Mouse (Mus musculus) cerebellum, adult 11-12 months (tissue): ENCODE results near the gene Neurod6.
A peak's percentile ranks its signal among the peaks of the same experiment; 100 is the strongest.
"Not testable (repeated sequence)": the region's sequence is repeated elsewhere in the genome, so short reads cannot be mapped to it uniquely, and the experiment has no call there.

Source experiments
- DNase-seq: peaks from one replicate; pipeline ENCODE4 v3.0.0; 2022

Gene Neurod6

GRCm38 (mm10) chr6:55680974-55681373 lies at the start of gene Neurod6:
TSS of gene Neurod6 (minus strand) at chr6:55681263.
- peak; percentile 18 for DNase-seq

DNA sequence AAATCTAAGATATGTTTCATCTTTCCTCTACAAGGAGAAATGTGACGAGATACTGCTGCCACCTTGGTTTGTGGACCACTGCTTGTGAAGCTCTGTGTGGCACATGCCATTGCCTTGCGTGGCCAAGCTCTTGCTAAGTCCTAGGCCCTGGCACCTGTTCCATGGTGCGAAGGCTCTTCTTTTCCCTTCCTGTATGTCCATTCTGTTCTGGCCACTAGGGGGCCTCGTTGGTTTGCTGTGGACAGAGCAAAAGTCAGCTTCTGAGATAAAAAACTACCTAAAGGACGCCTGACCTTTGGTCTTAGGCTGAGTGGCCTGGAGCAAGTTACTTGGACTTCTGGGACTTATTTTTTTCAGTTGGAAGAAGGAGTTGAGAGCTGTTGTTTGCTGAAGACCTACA lies 36.1 kb upstream of the Neurod6 start:
- DNase-seq = peak; percentile 19

- DNase-seq = no peak
These were observed 34.4 kb upstream of the Neurod6 start for GRCm38 (mm10) chr6:55715446-55715845.

GRCm38 (mm10) chr6:55710913-55711312 lies 29.9 kb upstream of the Neurod6 start:
- not testable (repeated sequence) for DNase-seq

DNA sequence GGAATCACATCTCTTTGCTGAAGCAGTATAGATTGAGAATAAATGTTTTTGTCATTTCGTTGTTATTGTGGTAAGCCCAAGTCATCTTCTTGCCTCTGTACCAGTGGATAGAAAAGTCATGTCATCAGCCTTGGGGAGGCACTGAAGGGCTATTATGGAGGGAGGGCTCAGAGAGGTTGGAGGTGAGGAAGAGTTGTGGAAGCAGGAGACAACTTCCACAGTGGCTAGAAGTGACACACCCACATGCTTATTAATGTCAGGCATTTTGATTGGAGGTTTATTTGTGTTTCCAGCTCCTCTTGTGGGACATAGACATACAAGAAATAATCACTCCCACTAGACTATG lies 23.7 kb upstream of the Neurod6 start:
- no peak for DNase-seq

DNA sequence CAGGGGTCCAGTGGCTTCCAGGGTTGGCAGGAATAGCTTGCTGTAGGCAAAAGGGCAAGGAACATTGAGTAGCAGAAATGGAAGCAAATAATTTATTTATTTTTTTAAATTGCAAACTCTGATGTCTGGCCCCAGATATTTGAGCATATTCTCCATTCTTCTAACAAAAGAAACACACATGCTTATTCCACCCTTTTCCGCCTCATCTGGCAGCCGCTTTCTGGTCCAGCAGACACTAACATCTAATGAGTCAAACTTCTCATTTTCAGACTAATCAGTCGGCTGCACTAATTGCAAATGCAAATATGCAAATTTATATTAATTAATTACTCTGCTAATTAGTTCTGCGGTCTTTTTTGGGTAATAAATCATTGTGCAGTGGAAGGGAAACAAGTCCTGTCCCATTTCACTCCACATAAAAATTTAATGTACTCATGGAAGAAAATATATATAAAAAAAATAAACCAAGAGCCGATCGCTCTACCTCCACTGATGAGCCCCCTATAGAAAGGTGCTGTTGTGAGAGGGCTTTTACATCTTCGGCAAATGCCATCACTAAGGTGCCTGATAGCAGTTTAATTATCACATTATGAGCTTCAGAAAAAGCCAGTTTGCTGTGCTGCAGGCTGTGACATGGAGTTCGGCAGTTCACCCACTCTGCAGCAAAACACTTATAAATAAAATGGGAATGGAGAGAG lies 23.1 kb upstream of the Neurod6 start:
- no peak for DNase-seq

DNA sequence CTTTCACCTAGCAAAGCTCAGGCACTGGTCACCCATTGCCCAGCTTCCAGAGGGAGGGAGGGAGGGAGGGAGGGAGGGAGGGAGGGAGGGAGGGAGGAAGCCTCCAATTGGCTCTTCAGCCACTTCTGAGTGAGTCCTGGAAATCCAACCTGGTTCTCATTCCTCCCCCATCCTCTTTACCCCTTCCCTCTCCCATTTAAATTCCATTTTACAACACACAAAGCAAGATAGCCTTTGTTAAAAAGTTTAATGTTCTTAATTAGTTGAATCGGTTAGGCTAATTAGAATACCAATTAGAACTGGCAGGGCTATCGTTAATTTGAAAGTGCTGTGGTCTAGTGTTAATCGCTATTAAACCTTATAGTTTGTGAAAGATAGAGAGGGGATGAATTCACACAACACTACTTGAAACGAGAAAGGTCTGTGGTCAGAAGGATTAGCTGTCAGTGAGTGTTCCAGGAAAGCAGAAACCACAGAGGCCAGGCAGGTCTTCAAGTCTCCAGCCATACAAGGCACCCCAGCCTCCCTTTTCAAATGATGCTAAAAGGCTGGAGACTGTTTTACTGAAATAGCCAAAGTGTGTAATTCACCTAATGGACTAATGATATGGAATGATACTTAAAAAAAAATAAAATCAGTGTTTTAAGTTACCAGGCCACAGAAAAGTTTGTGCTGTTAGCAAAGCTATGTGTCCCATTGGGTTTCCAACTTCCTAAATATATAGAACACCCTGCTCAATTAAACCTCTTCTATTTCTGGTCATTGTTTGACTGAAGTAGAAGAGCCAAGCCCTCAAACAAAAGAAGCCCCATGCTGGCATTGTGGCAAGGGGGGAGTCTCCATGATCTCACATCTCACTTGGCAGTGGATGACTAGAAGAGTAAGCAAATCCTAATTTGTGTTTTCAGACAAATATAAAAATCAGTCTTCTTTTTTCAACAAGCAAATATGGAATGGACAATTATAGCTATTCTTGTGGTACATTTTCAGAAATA lies 19.6 kb upstream of the Neurod6 start:
- DNase-seq = no peak

DNA sequence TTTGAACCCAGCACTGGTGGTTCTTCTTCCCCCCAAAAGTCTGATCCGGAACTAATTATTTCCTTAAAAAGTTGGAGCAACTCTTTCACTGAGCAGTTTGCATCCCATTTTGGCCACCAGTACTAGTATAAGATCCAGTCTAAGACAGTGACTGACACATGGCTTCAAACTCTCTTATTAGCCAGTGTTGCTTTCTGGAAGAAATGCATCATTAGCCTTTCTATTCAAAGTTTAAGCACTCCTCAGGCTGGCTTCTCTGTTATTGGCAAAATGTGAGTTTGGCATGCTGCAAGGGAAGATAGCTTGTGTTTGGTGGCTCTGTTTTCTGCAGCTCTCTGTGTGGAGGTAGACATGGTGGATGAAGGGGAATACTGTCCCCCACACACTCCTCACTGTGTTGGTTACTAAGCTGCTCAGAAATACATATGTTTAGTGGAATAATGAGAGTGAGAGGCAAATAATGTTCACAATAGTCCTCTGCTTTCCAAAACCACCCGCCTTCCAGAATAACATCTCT lies 9.0 kb upstream of the Neurod6 start:
- DNase-seq = no peak

DNA sequence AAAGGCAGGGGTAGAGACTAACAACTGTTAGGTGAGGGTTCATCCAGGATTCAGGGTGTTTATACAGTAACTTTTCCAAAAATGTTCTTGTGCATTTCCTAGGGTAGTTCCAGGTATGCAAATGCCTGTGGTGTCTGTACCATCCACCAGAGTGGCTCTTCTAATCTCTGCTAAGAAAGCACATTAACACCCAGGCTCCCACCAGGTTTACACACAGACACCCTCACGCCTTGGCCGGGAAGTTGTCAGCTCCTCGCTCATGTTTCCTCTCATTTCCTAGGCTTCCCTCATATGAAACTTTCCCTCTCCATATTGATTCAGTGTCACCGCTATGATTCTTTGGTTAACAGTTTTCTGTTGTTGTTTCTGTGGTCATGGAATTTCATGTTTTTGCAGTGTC lies 2.4 kb upstream of the Neurod6 start:
- DNase-seq = no peak

DNA sequence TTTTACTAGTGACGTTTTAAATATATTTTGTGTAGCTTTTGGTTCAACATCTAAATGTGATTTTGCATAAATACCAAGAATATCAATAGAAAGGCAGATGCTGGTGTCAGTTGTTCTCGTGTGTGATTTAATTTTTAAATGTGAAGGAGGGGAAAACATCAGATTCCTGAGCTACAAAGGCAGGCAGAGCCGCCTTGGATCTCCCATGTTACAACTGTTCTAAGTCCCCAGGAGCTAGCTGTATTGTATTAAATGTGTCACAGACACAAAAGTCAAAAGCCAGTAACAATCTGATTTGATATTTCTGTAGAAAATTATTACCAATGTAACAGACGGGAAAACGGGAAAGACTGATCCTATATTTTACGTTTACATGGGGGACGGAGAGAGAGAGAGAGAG lies 1.8 kb upstream of the Neurod6 start:
- DNase-seq = no peak

GRCm38 (mm10) chr6:55678571-55679185 lies 2.4 kb downstream of the Neurod6 start:
- DNase-seq = no peak

GRCm38 (mm10) chr6:55677326-55677725 lies 3.7 kb downstream of the Neurod6 start:
- DNase-seq = no peak

- peak; percentile 25 for DNase-seq
These were observed 4.3 kb downstream of the Neurod6 start for GRCm38 (mm10) chr6:55676663-55677311.

GRCm38 (mm10) chr6:55676141-55676662 lies 4.9 kb downstream of the Neurod6 start:
- peak; percentile 49 for DNase-seq

GRCm38 (mm10) chr6:55667801-55668200 lies 13.3 kb downstream of the Neurod6 start:
- no peak for DNase-seq

DNA sequence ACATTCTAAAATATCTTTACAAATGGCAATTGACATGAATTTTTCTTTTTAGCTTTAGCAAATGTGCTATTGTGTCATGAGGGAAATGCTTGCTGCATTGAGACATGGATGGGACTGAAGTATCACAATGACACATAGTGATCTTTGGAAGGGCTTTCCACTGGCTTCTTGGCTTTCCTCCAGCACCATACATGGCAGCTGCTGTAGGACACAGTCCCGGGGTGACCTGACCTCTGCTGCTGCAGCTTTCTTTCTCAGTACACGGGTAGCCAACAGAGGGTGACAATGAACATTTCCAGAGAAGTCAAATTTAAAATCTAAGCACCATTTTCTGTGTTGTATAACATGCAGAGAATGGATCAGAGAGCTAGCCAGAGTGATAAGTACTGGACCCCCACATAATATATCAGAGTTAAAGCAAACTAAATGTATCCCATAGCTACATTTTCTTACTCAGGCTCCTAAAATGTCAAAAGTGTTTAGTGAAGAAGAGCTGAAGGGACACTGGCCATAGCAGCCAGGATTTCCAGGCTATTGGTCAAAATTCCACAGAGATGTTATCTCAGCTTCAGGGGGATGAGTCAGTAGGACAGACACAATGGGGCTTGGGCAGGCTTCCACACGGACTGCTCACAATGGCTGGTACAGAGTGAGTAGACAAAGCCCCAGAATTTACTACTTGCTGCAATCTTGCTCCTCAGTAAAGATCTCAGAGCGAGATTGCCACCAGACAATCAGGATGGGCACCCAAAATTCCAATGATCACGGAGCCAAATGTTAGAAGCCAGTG lies 19.7 kb downstream of the Neurod6 start:
- no peak for DNase-seq

DNA sequence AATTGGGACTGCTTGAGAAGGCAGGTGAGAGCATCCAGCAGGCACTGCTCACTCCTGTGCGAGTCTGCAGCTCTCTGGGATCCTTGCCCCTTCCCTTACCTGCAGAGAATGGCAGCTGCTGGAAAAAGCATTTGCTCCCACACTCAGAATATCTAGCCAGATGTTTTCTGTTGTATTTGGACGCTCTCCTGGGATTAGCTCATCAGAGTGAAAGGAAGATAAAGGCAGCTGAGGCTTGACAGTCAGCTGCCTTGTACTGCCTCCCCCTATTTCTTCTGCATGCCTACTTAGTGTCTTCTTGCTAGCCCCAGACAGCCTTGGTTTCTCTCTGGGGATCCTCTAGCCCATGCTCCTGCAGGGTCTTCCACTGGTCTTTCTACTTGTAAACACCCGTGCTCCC lies 31.1 kb downstream of the Neurod6 start:
- DNase-seq = no peak

- no peak for DNase-seq
These were observed 31.5 kb downstream of the Neurod6 start for GRCm38 (mm10) chr6:55649581-55649980.

DNA sequence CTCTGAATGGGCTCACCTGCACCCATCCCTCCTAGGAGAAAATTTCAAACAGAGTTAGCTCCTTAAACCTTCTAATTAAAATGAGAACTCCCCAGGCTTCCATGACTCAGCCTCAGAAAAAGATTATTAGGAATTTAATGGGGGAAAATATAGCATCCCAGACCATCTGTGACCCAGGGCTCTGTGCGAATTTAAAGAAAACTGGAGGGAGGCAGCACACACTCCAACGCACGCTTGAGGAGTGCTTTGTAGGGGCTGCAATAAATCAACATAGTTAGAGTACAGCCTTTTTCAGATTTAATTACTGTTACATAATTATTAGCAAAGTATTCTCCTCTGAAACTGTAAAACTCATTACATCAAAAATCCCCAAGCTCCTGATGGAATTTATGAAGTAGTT lies 32.2 kb downstream of the Neurod6 start:
- no peak for DNase-seq

DNA sequence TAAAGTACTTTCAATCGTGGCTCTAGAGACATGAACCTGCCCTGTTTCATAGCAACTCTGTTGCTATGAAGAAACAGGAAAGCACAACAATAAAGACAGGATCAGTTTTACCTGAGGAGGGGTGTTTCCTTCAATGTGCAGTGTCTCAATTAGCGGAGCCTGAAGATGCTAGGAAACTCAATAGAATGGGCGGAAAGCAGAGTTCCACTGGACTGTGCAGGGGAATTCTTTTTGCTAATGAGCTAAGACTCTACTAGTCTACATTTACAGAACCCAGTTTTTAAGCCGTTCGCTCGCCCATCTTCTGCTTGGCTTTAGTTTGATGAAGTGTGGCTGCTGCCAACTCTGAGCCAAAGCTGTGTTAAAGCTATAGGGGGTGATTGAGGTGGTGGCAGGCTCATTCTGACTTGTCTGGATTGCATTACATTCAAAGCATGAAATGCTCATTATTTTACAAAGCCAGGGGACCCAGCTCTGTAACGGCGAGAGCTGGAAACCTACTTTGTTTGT lies 33.2 kb downstream of the Neurod6 start:
- DNase-seq = no peak

DNA sequence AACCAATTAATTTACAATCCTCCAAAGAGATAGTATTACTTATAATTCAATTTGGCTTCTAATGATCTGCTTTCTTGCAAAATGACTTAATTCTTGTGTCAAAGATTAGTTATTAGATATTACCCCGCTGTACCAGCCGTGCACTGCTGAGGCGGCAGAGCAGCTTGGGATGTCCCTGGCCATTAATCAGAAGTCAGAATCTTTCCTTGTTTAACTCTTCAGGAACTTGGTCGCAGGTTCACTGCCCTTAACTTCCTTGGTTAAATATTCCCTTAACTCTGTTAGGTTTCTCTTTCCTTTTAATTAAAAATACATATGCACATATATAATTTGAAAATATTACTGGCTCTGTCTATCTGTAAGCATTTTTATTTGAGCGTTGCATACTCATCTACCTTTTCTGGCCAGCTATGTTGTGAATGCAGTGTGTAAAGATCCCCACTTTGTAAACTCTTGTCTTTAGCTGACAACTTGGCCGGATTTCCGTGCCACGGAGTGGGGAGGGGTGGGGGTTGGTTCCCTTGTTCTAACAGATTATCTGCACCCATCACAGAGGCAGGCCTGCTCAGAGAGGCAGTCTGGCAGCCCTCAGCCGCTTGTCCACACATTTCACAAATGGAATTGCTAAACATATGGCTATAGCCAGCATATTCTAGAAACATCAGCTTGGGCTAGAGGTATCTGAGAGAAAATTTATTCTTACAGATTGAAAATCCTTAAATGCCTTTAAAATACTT lies 34.1 kb downstream of the Neurod6 start:
- no peak for DNase-seq
